Comparison of ENCODE assay signal across 15 mouse cellular contexts in the genomic region with DNA sequence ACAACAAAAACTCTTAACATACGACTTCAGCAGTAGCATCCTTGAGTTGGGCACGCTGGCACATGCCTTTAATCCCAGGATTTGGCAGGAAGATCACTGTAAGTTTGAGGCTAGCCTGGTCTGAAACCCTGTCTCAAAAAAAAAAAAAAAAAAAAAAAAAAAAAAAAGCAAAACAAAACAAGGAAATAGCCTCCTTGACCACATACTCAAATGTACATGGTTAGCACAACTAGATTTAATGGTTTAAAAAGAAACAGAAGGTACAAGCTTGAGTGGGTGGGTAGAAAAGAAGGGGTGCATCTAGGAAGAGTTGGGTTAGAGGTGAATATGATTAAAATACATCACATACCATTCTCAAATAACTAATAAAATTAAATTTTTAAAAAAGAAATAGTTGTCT.
"Had no signal": no experiment of that assay in that cellular context is flagged by ENCODE, and none has a peak within 500 bp of the region (broad histone marks: within the 10 kb centered on the region; RNA-seq: fewer than 3 reads in every experiment).

No protein-coding gene starts in this region.

- H3K9me3 ChIP-seq: neural tube, embryonic 12.5 days; neural tube, embryonic 13.5 days; neural tube, embryonic 15.5 days; stomach, embryonic 15.5 days had no signal

- H3K4me3 ChIP-seq: neural tube, embryonic 12.5 days; neural tube, embryonic 13.5 days; neural tube, embryonic 15.5 days; stomach, embryonic 15.5 days had no signal

- H3K27me3 ChIP-seq: neural tube, embryonic 12.5 days; neural tube, embryonic 13.5 days; neural tube, embryonic 15.5 days; stomach, embryonic 15.5 days had no signal

- DNase-seq: retina, postnatal 1 day; right cerebral cortex, postnatal 25 days; right cerebral cortex, postnatal 4 days; spleen, adult 18-20 months; thymus, adult 18-20 months; thymus, adult 2 months; thymus, postnatal 14 days; thymus, postnatal 25 days; thymus, postnatal 36 days; thymus, postnatal 4 days had no signal

- H3K4me1 ChIP-seq: neural tube, embryonic 12.5 days; neural tube, embryonic 13.5 days; neural tube, embryonic 15.5 days; stomach, embryonic 15.5 days had no signal

- H3K27ac ChIP-seq: neural tube, embryonic 12.5 days; neural tube, embryonic 13.5 days; neural tube, embryonic 15.5 days; stomach, embryonic 15.5 days; stomach, postnatal 0 days had no signal

- H3K4me2 ChIP-seq: neural tube, embryonic 12.5 days; neural tube, embryonic 13.5 days; neural tube, embryonic 15.5 days; stomach, embryonic 15.5 days had no signal

- H3K9ac ChIP-seq: neural tube, embryonic 12.5 days; neural tube, embryonic 13.5 days; neural tube, embryonic 15.5 days; stomach, embryonic 15.5 days had no signal
